Mouse (Mus musculus) myocyte (in vitro differentiated cells): ENCODE results near the gene Kank2. TPM values are rescaled to one million over a fixed set of nuclear protein-coding genes. Genes with fewer than 3 reads are reported as not detected.

Experiments
- H3K27me3 ChIP-seq: one replicate; pipeline ENCODE4 v1.6.1; 2011; ENCODE audit not compliant: control insufficient read depth, insufficient read depth, insufficient read length
- H3K36me3 ChIP-seq: one replicate; pipeline ENCODE4 v1.6.1; 2011; ENCODE audit not compliant: control insufficient read depth, insufficient read depth
- H3K4me2 ChIP-seq: one replicate; pipeline ENCODE4 v1.6.1; 2011; ENCODE audit warnings: low read depth, control low read depth
- H3K4me3 ChIP-seq: one replicate; pipeline ENCODE4 v1.5.1; 2011; ENCODE audit warnings: mild to moderate bottlenecking, control low read depth, moderate library complexity
- H3K79me2 ChIP-seq: one replicate; pipeline ENCODE4 v1.6.1; 2011; ENCODE audit not compliant: control insufficient read depth, insufficient read depth
- H3ac ChIP-seq: one replicate; pipeline ENCODE4 v1.6.1; 2011; ENCODE audit not compliant: control insufficient read depth, insufficient read length
- CEBPB ChIP-seq: IDR thresholded peaks from 2 replicates; pipeline ENCODE4 v1.6.1; 2011; ENCODE audit warnings: mild to moderate bottlenecking, moderate library complexity; ENCODE audit not compliant: poor library complexity, insufficient read depth, severe bottlenecking
- E2F4 ChIP-seq: IDR thresholded peaks from one replicate; pipeline ENCODE4 v1.6.1; 2011; ENCODE audit warnings: mild to moderate bottlenecking, control low read depth, moderate library complexity; ENCODE audit not compliant: insufficient read depth
- MAX ChIP-seq: IDR thresholded peaks from one replicate; pipeline ENCODE4 v1.6.1; 2011; ENCODE audit warnings: low read depth, mild to moderate bottlenecking, control low read depth
- MYOD1 ChIP-seq, 3 experiments: IDR thresholded peaks; one replicate each; pipeline ENCODE4 v1.6.1; 2011; ENCODE audit warnings: control low read depth in 2 of 3, low read depth in 2 of 3, mild to moderate bottlenecking in 2 of 3, moderate library complexity in 1 of 3; ENCODE audit not compliant: insufficient read length in 2 of 3, control insufficient read depth in 1 of 3
- MYOG ChIP-seq, 3 experiments: IDR thresholded peaks; one replicate each; pipeline ENCODE4 v1.6.1; 2011; ENCODE audit warnings: control low read depth in 2 of 3, low read depth in 2 of 3, mild to moderate bottlenecking in 2 of 3; ENCODE audit not compliant: insufficient read length in 2 of 3, control insufficient read depth in 1 of 3, insufficient read depth in 1 of 3
- POLR2A ChIP-seq: IDR thresholded peaks from one replicate; pipeline ENCODE4 v1.6.1; 2011; ENCODE audit warnings: low read depth, mild to moderate bottlenecking, control low read depth, moderate library complexity; ENCODE audit not compliant: insufficient read length
- POLR2AphosphoS2 ChIP-seq: IDR thresholded peaks from one replicate; pipeline ENCODE4 v1.6.1; 2011; ENCODE audit warnings: low read depth, control low read depth; ENCODE audit not compliant: insufficient read length
- REST ChIP-seq: IDR thresholded peaks from one replicate; pipeline ENCODE4 v1.6.1; 2011; ENCODE audit warnings: mild to moderate bottlenecking, control low read depth, moderate library complexity; ENCODE audit not compliant: insufficient read depth, insufficient read length
- SRF ChIP-seq: IDR thresholded peaks from one replicate; pipeline ENCODE4 v1.6.1; 2011; ENCODE audit warnings: low read depth; ENCODE audit not compliant: control insufficient read depth, insufficient read length
- TCF12 ChIP-seq: IDR thresholded peaks from one replicate; pipeline ENCODE4 v1.6.1; 2011; ENCODE audit warnings: mild to moderate bottlenecking, control low read depth; ENCODE audit not compliant: poor library complexity, insufficient read depth, severe bottlenecking
- TCF3 ChIP-seq: IDR thresholded peaks from one replicate; pipeline ENCODE4 v1.6.1; 2011; ENCODE audit warnings: low read depth, control low read depth; ENCODE audit not compliant: insufficient read length
- USF1 ChIP-seq: IDR thresholded peaks from one replicate; pipeline ENCODE4 v1.6.1; 2011; ENCODE audit warnings: low read depth, mild to moderate bottlenecking, control low read depth, moderate library complexity
- polyA plus RNA-seq: library from polyadenylated mRNA; unstranded; fragments of >200 nt; fragmentation: generic; extraction: Trizol; gene quantifications from one replicate; pipeline ENCODE4 v1.2.1, GENCODE M21; 2012; ENCODE audit warnings: missing spikeins

Kank2 gene
- polyA plus RNA-seq, 1 experiment: 49.4 TPM

GRCm38 (mm10) chr9:21758576-21759529 lies 39.7 kb downstream of the Kank2 start:
- peak overlapping the region; percentile 30 for H3K4me3 ChIP-seq
- H3K36me3 ChIP-seq: no peaks in the 10 kb centered on the region
- H3K79me2 ChIP-seq: peaks cover 16% of the 10 kb centered on the region
- H3ac ChIP-seq: peak overlapping the region; percentile 71
- H3K27me3 ChIP-seq: no peaks in the 10 kb centered on the region
- TF ChIP-seq E2F4: no peak
- peak in 2 of 3 experiments; percentile 25 to 48 for TF ChIP-seq MYOD1 (IDR thresholded peaks at IDR 0.05; ENCODE audit: control insufficient read depth in 1 of 3, insufficient read length in 2 of 3, low read depth in 2 of 3)
- peak overlapping the region; percentile 62 for H3K4me2 ChIP-seq

DNA sequence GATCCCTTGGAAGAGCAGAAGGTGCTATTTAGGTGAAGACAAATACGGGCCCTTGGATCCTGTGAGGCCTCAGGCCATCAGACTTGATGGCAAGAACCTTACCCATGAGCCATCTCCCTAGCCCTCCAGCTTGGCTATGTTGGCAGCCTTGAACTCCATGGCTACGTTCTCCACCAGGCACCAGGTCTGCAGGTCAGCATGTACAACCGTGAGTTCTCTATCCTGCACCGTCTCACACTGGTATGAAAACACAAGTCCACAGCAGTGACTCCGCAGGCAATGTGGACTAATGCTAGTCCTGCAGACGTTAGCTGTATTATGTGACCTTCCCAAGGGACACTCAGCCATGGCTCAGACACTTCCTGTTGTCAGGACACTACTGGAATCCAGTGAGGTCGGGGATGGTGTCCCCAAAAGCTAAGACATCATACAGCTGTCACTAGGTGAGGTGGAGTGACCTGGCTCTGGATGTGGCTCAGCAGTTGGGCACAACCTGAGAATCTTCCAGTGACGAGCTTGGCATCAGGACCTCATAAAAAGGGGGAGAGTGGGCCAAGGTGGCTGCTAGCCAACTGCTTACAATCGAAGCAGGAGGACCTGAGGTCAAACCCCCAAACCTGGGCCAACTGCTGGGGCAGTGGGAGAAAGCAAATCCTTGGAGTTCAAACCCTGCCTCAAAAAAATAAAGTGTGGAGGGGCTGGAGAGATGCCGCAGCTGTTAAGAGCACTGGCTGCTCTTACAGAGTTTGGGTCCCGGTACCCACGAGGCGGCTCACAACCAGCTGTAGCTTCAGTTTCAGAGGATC lies 43.8 kb downstream of the Kank2 start:
- TF ChIP-seq TCF3 (no peak), MYOD1 (IDR thresholded peaks at IDR 0.05; ENCODE audit: control insufficient read depth in 1 of 3, insufficient read length in 2 of 3, low read depth in 2 of 3) (peak in 2 of 3 experiments; percentile 27 to 42)
- Histone ChIP-seq H3K36me3 (no peaks in the 10 kb centered on the region), H3K27me3 (no peaks in the 10 kb centered on the region), H3ac (no peak overlapping the region), H3K4me3 (no peak overlapping the region), H3K79me2 (peaks cover 14% of the 10 kb centered on the region), H3K4me2 (peak overlapping the region; percentile 41)

DNA sequence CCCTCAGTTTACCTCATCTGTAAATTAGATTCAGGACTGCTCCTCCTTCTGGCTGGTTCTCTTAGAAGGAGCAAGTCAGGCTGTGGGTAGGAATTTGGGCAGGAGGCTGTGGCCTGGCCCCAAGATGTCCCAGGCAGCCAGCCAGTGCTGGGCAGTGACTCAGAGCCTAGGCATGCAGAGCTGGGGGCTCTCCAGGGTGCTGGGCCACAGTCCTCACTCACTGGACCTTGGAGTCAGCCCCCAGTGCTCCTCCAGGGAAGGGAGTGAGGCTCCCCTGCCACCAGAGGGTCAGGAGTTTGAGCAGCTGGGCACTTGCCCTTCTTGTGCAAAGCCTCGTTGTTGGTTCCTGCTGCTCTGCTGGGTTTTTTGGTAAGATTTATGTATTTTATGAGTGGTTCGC lies 44.5 kb downstream of the Kank2 start:
- Histone ChIP-seq H3K27me3 (no peaks in the 10 kb centered on the region), H3ac (no peak overlapping the region), H3K4me3 (no peak overlapping the region), H3K79me2 (peaks cover 10% of the 10 kb centered on the region), H3K36me3 (peaks cover 3% of the 10 kb centered on the region), H3K4me2 (peak overlapping the region; percentile 61)
- TF ChIP-seq MYOG (IDR thresholded peaks at IDR 0.05; ENCODE audit: control insufficient read depth in 1 of 3, insufficient read depth in 1 of 3, insufficient read length in 2 of 3, low read depth in 2 of 3) (peak in 2 of 3 experiments; percentile 51 to 83), POLR2A (no peak), POLR2AphosphoS2 (peak; percentile 62), USF1 (no peak), REST (peak; percentile 74), SRF (no peak), MYOD1 (IDR thresholded peaks at IDR 0.05; ENCODE audit: control insufficient read depth in 1 of 3, insufficient read length in 2 of 3, low read depth in 2 of 3) (peak in 2 of 3 experiments; percentile 59 to 62), CEBPB (no peak), MAX (no peak), E2F4 (no peak)

- H3K4me3 ChIP-seq: no peak overlapping the region
- peaks cover 11% of the 10 kb centered on the region for H3K36me3 ChIP-seq
- no peaks in the 10 kb centered on the region for H3K27me3 ChIP-seq
- H3ac ChIP-seq: no peak overlapping the region
- TF ChIP-seq SRF: peak; percentile 48
- TF ChIP-seq E2F4: no peak
- TF ChIP-seq MYOG (IDR thresholded peaks at IDR 0.05; ENCODE audit: control insufficient read depth in 1 of 3, insufficient read depth in 1 of 3, insufficient read length in 2 of 3, low read depth in 2 of 3): peak; percentile 86 to 99 (median 99)
- no peak for TF ChIP-seq POLR2A
- TF ChIP-seq TCF3: peak; percentile 93
- no peak for TF ChIP-seq REST
- no peak for TF ChIP-seq USF1
- TF ChIP-seq TCF12: peak; percentile 89
- TF ChIP-seq MYOD1 (IDR thresholded peaks at IDR 0.05; ENCODE audit: control insufficient read depth in 1 of 3, insufficient read length in 2 of 3, low read depth in 2 of 3): peak in 2 of 3 experiments; percentile 98 to 99
- no peak for TF ChIP-seq MAX
- no peak for TF ChIP-seq CEBPB
- TF ChIP-seq POLR2AphosphoS2: peak; percentile 52
- peak overlapping the region; percentile 65 for H3K4me2 ChIP-seq
- peaks cover 4% of the 10 kb centered on the region for H3K79me2 ChIP-seq
These were observed 46.2 kb downstream of the Kank2 start for GRCm38 (mm10) chr9:21752252-21752792.
